Mouse (Mus musculus) kidney, postnatal 4 days (tissue): ENCODE results near the gene Ccdc85b.

Experiments
- DNase-seq, 2 experiments: peaks; one replicate each; pipeline ENCODE4 v3.0.0; 2021; ENCODE audit warnings: mixed read lengths in 2 of 2

Ccdc85b gene

GRCm38 (mm10) chr19:5423561-5423960 is 34.1 kb downstream of the Ccdc85b start:
- DNase-seq = peak in 1 of 2 experiments; percentile 16

- DNase-seq = no peak
Observed at GRCm38 (mm10) chr19:5422895-5423443, 34.7 kb downstream of the Ccdc85b start.

- DNase-seq = no peak
Observed at GRCm38 (mm10) chr19:5422267-5422666, 35.4 kb downstream of the Ccdc85b start.

GRCm38 (mm10) chr19:5421784-5422183 is 35.9 kb downstream of the Ccdc85b start:
- no peak for DNase-seq

- DNase-seq = no peak
Observed at GRCm38 (mm10) chr19:5420579-5420978, 37.1 kb downstream of the Ccdc85b start.

DNA sequence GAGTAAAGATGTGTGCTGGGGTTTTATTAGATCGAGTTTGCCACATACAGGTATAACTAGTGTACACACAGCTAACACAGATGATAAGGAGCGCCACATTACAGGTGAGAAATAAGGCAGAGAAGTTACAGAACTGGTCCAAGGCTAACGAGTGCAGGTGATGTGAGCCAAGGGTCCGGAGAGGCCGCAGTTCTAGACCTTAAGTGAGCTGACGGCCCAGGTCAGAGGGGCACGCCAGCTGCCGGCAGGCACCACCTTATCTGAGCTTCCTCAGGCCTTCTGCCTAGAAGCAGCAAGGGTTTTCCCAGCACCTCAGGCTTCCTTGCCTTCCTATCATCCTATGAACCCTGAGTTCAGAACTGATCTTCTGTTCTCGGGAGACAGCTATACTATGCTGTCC is 38.1 kb downstream of the Ccdc85b start:
- no peak for DNase-seq

DNA sequence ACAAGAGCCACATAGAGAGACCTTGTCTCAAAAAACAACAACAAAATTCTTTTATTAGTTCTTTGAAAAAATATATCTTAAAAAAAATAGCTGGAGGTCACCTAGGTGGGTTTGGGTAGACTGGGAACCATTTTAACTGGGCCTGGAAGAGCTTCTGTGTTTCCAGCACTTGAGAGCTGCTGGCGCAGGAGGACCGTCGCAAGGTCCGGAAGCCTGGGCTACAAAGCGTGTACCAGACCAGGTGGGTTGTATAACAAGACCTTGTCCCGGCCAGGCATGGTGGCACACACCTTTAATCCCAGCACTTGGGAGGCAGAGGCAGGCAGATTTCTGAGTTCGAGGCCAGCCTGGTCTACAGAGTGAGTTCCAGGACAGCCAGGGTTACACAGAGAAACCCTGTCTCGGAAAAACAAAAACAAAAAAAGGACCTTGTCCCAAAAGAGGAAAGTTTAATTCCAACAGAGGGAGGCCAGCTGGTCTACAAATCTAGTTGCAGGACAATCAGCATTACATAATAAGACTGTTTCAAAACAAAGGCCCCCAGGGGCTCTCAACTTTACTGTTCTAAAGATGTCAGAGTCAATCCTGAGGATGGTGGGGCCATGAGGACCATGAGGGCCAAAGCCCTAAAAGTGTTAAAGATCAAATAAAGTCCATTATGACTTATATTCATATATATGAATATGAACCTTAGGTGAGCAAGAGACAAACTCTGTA is 38.8 kb downstream of the Ccdc85b start:
- no peak for DNase-seq

GRCm38 (mm10) chr19:5414534-5414957 is 43.1 kb downstream of the Ccdc85b start:
- no peak for DNase-seq

DNA sequence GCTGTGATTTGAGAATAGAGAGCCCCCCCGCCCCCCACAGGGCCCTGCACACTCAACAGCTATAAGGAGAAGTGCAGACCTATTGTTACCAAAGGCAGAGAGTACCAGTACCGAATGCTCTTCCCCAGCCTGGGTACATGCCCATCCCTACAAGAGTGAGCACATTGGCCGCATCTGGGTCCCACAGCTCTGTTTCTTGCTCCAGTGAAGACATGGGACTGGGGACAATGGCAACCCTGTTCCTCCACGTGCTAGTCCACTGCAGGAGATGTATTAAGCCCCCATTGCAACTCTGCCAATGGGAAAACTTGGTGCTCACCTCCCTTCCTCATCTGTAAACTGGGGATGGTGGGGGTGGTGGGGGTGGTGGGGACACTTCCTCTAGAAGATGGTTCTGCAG is 43.9 kb downstream of the Ccdc85b start:
- no peak for DNase-seq

DNA sequence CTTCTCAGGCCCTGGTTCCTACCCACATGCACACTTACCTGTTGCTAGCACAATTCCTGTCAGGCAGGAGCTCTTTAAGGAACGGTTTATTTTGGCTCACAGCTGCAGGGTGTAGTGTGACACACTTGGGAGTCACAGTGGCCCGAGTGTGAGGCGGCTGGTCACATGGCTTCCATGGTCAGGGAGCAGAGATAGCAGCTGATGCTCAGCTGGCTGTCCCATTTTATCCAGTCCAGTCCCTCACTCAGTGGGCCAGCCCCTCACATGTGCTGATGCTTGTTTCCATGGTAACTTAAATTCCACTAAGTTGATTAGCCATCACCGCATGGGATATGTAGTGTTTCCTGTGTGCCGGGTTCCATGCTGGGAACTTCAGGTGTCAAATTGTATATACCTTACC is 45.7 kb downstream of the Ccdc85b start:
- no peak for DNase-seq

- no peak for DNase-seq
Observed at GRCm38 (mm10) chr19:5410641-5411040, 47.1 kb downstream of the Ccdc85b start.

- peak; percentile 41 to 58 for DNase-seq
Observed at GRCm38 (mm10) chr19:5409068-5409467, 48.6 kb downstream of the Ccdc85b start.

- DNase-seq = no peak
Observed at GRCm38 (mm10) chr19:5408057-5409001, 49.4 kb downstream of the Ccdc85b start.

- DNase-seq = peak; percentile 76 to 83
Observed at GRCm38 (mm10) chr19:5407133-5407532, 50.6 kb downstream of the Ccdc85b start.

DNA sequence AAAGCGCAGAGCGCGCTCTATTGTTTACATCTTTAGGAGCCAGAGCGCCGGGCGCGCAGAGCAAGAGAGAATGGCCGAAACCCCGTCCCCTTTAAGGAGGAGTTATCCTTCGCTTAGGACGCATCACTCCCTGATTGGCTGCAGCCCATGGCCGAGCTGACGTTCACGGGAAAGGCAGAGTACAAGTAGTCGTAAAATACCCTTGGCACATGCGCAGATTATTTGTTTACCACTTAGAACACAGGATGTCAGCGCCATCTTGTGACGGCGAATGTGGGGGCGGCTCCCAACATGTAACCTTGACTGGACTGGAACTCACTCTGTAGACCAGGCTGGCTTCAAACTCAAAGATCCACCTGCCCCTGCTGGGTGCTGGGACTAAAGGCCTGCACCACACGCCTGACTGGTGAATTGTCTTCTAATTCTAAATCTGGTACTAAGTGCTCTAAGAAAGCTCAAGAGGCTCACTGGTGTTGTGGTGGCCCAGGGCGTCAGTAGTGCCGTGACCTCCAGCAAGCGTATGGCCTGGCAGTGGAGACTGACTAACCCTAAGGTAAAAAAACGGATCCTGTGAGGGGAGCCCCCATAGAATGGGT is 51.1 kb downstream of the Ccdc85b start:
- DNase-seq = peak; percentile 56 to 71

DNA sequence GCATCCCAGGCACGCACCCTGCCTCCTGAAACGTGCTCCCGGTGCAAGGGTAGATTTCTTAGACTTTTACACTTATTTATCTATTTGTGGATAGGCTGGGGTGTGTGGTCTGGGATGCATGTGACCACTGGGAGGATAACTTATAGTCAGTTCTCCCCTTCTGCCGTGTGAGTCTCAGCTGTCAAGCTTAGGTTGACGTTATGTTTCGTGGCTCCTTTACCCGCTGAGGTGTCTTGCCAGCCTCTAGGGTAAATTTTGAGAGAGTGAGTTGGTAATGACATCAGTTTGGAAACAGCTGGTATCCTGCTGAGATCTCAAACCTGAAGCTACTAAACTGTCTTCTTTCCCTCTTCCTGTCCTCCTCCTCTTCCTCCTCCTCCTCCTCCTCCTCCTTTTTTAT is 51.8 kb downstream of the Ccdc85b start:
- no peak for DNase-seq
